Mouse (Mus musculus): Measurements from ENCODE around the gene Poll. TPM values are rescaled to one million over a fixed set of nuclear protein-coding genes. Genes with fewer than 3 reads are reported as not detected.

Gene Poll
- 2.1 and 5.2 TPM in 2 replicates for polyA plus RNA-seq (2011; ENCODE audit: insufficient read depth, insufficient read length, low replicate concordance, missing spikeins)

- no peak; the same call in 1 of the 2 replicates for TF ChIP-seq POLR2A (IDR thresholded peaks at IDR 0.05; ENCODE audit: borderline replicate concordance, control insufficient read depth, low read depth, low read length)
- TF ChIP-seq CTCF (IDR thresholded peaks at IDR 0.05; ENCODE audit: control insufficient read depth, insufficient read depth, low read length) = no peak
- WGBS = under 1% methylated on average over 35 of the region's 35 CpGs
- peak within 1 kb of the TSS; percentile 91 for H3K4me3 ChIP-seq (replicated peaks; ENCODE audit: control insufficient read depth, low read depth, low read length)
- H3K4me1 ChIP-seq (ENCODE audit: control insufficient read depth, insufficient read depth, low read length) = peaks cover 1% of the 10 kb centered on the region; the same call in 1 of the 2 replicates
- H3K27ac ChIP-seq (ENCODE audit: control insufficient read depth, insufficient read depth, low read depth, low read length, poor library complexity) = peak within 1 kb of the TSS; percentile 65
Observed at GRCm38 (mm10) chr19:45560153-45560890, at the start of gene Poll, which contains the start of gene Gm17018. TSS of gene Poll (minus strand) at chr19:45560531. TSS of gene Gm17018 (plus strand) at chr19:45560615.

- 93% methylated on average over 13 of the region's 13 CpGs for WGBS
- no peaks in the 10 kb centered on the region for H3K4me1 ChIP-seq (ENCODE audit: control insufficient read depth, insufficient read depth, low read length)
- no peak overlapping the region for H3K4me3 ChIP-seq (replicated peaks; ENCODE audit: control insufficient read depth, low read depth, low read length)
- H3K27ac ChIP-seq (ENCODE audit: control insufficient read depth, insufficient read depth, low read depth, low read length, poor library complexity) = no peak overlapping the region
- TF ChIP-seq POLR2A (IDR thresholded peaks at IDR 0.05; ENCODE audit: borderline replicate concordance, control insufficient read depth, low read depth, low read length) = no peak
- no peak for TF ChIP-seq CTCF (IDR thresholded peaks at IDR 0.05; ENCODE audit: control insufficient read depth, insufficient read depth, low read length)
Observed at GRCm38 (mm10) chr19:45608648-45609339, 48.5 kb upstream of the Poll start.

DNA sequence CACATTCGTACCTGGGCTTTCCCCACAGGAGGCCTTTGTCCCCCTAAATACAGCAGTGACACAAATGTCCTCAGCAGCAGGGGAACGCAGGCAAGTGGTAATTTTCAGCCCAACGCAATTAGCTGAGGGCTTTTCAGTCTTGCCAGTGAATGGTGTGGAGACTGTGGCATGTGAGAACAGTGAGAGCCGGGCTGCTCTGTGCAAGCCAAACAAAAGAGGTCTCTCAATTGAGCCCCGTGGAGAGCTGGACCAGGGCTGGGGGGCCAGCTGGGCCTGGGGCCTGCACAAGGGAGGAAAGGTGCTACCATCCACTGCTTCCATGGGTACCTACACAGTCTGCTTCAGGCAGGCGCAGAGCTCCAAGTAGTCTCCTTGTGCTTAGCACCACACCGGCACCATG is 47.1 kb upstream of the Poll start:
- WGBS = 93% methylated on average over 7 of the region's 7 CpGs
- TF ChIP-seq CTCF (IDR thresholded peaks at IDR 0.05; ENCODE audit: control insufficient read depth, insufficient read depth, low read length) (no peak), POLR2A (IDR thresholded peaks at IDR 0.05; ENCODE audit: borderline replicate concordance, control insufficient read depth, low read depth, low read length) (no peak)

DNA sequence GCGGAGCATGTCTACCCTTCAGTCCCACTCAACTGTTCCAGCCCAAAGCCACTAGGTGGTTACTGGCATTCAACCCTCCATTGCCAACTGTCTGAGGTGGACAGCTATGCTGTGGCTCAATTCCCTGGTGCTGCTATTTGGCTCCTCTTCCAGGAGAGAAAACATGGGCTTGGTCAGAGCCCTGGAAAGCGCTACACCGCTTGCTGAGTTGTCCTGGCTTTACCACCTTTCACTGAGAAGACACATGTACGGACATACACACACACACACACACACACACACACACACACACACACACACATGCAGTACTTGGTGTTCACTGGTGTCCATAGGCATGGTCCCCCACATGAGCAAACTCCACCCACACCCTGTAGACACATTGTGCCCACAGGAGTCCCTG is 46.4 kb upstream of the Poll start:
- WGBS = 85% methylated on average over 4 of the region's 4 CpGs
- Histone ChIP-seq H3K4me3 (replicated peaks; ENCODE audit: control insufficient read depth, low read depth, low read length) (no peak overlapping the region), H3K4me1 (ENCODE audit: control insufficient read depth, insufficient read depth, low read length) (no peaks in the 10 kb centered on the region), H3K27ac (ENCODE audit: control insufficient read depth, insufficient read depth, low read depth, low read length, poor library complexity) (no peak overlapping the region)
- no peak for TF ChIP-seq CTCF (IDR thresholded peaks at IDR 0.05; ENCODE audit: control insufficient read depth, insufficient read depth, low read length)
- TF ChIP-seq POLR2A (IDR thresholded peaks at IDR 0.05; ENCODE audit: borderline replicate concordance, control insufficient read depth, low read depth, low read length) = no peak

More for the DNA sequence above, 47.1 kb upstream of the Poll start:
- no peak overlapping the region for H3K27ac ChIP-seq (ENCODE audit: control insufficient read depth, insufficient read depth, low read depth, low read length, poor library complexity)
- H3K4me1 ChIP-seq (ENCODE audit: control insufficient read depth, insufficient read depth, low read length) = no peaks in the 10 kb centered on the region
- no peak overlapping the region for H3K4me3 ChIP-seq (replicated peaks; ENCODE audit: control insufficient read depth, low read depth, low read length)

GRCm38 (mm10) chr19:45602606-45603005 is 42.3 kb upstream of the Poll start:
- WGBS = 59% methylated on average over 5 of the region's 5 CpGs
- TF ChIP-seq POLR2A (IDR thresholded peaks at IDR 0.05; ENCODE audit: borderline replicate concordance, control insufficient read depth, low read depth, low read length) (no peak), CTCF (IDR thresholded peaks at IDR 0.05; ENCODE audit: control insufficient read depth, insufficient read depth, low read length) (no peak)
- H3K4me3 ChIP-seq (replicated peaks; ENCODE audit: control insufficient read depth, low read depth, low read length) = no peak overlapping the region
- no peak overlapping the region for H3K27ac ChIP-seq (ENCODE audit: control insufficient read depth, insufficient read depth, low read depth, low read length, poor library complexity)
- no peaks in the 10 kb centered on the region for H3K4me1 ChIP-seq (ENCODE audit: control insufficient read depth, insufficient read depth, low read length)

- no peaks in the 10 kb centered on the region for H3K4me1 ChIP-seq (ENCODE audit: control insufficient read depth, insufficient read depth, low read length)
- WGBS = 83% methylated on average over 4 of the region's 4 CpGs
- TF ChIP-seq POLR2A (IDR thresholded peaks at IDR 0.05; ENCODE audit: borderline replicate concordance, control insufficient read depth, low read depth, low read length) = no peak
- TF ChIP-seq CTCF (IDR thresholded peaks at IDR 0.05; ENCODE audit: control insufficient read depth, insufficient read depth, low read length) = no peak
Observed at GRCm38 (mm10) chr19:45597106-45597505, 36.8 kb upstream of the Poll start.

GRCm38 (mm10) chr19:45596434-45596833 is 36.1 kb upstream of the Poll start:
- H3K4me3 ChIP-seq (replicated peaks; ENCODE audit: control insufficient read depth, low read depth, low read length) = no peak overlapping the region
- H3K27ac ChIP-seq (ENCODE audit: control insufficient read depth, insufficient read depth, low read depth, low read length, poor library complexity) = no peak overlapping the region
- no peaks in the 10 kb centered on the region; the same call in 1 of the 2 replicates for H3K4me1 ChIP-seq (ENCODE audit: control insufficient read depth, insufficient read depth, low read length)
- TF ChIP-seq POLR2A (IDR thresholded peaks at IDR 0.05; ENCODE audit: borderline replicate concordance, control insufficient read depth, low read depth, low read length) = no peak
- no peak for TF ChIP-seq CTCF (IDR thresholded peaks at IDR 0.05; ENCODE audit: control insufficient read depth, insufficient read depth, low read length)
- 85% methylated on average over 6 of the region's 6 CpGs for WGBS

More at GRCm38 (mm10) chr19:45597106-45597505, 36.8 kb upstream of the Poll start:
- Histone ChIP-seq H3K4me3 (replicated peaks; ENCODE audit: control insufficient read depth, low read depth, low read length) (no peak overlapping the region), H3K27ac (ENCODE audit: control insufficient read depth, insufficient read depth, low read depth, low read length, poor library complexity) (no peak overlapping the region)

DNA sequence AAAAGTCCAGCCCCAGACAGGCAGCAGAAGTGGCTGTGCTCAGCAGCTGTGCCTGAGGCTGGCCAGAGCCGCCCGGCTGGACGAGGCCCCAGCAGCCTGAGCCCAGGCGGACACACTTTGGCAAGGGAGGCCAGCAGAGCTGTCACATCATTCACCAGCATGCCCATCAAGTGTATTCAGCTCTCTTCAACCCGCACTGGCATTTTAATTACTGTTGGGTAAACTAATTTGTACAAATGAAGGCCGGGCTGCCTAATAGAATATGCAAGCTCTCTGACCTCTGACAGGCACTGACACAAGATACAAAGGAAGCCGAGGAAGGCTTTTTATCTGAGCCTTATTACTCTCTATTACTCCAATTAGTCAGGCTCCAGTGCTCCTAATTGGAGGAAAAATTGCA is 35.7 kb upstream of the Poll start:
- no peak for TF ChIP-seq CTCF (IDR thresholded peaks at IDR 0.05; ENCODE audit: control insufficient read depth, insufficient read depth, low read length)
- TF ChIP-seq POLR2A (IDR thresholded peaks at IDR 0.05; ENCODE audit: borderline replicate concordance, control insufficient read depth, low read depth, low read length) = no peak
- H3K27ac ChIP-seq (ENCODE audit: control insufficient read depth, insufficient read depth, low read depth, low read length, poor library complexity) = no peak overlapping the region
- no peaks in the 10 kb centered on the region; the same call in 1 of the 2 replicates for H3K4me1 ChIP-seq (ENCODE audit: control insufficient read depth, insufficient read depth, low read length)

More for the DNA sequence above, 35.7 kb upstream of the Poll start:
- WGBS = 94% methylated on average over 7 of the region's 7 CpGs
- H3K4me3 ChIP-seq (replicated peaks; ENCODE audit: control insufficient read depth, low read depth, low read length) = no peak overlapping the region
